In genomic region chr5:72505740-72506139, GRCm38 (mm10) we compare ENCODE assay signal across 9 mouse cellular contexts. TPM values are rescaled to one million over a fixed set of nuclear protein-coding genes. Genes with fewer than 3 reads are reported as not detected.
A peak's percentile ranks its signal among the peaks of the same experiment; 100 is the strongest.
DNase-seq lines count a peak whose midpoint lies in the region; ATAC-seq and TF ChIP-seq lines count a peak whose summit lies in the region.
"Had no signal": no experiment of that assay in that cellular context is flagged by ENCODE, and none has a peak within 500 bp of the region (broad histone marks: within the 10 kb centered on the region; RNA-seq: fewer than 3 reads in every experiment).

No protein-coding gene starts in this region.

- peak; percentile 14 for DNase-seq in CD4-positive, CD25-positive, alpha-beta regulatory T cell, adult 2 months (ENCODE audit: low read depth, low spot score)
- peak; percentile 72 for DNase-seq in kidney, postnatal 0 days (ENCODE audit: low spot score)
- DNase-seq in kidney, postnatal 4 days: no peak
- DNase-seq in NIH3T3 (ENCODE audit: low read depth): peak; percentile 54
- DNase-seq in lung, postnatal 25 days (ENCODE audit: low spot score): peak; percentile 10
- no peak for DNase-seq in yolk sac, embryonic 10.5 days (ENCODE audit: low spot score)

- peaks cover 19% of the 10 kb centered on the region for H3K27me3 ChIP-seq in kidney, postnatal 0 days (ENCODE audit: insufficient read depth, low read length)

- H3K27ac ChIP-seq in kidney, postnatal 0 days: no peak overlapping the region
- H3K27ac ChIP-seq: embryonic facial prominence, embryonic 15.5 days had no signal

- no peak overlapping the region for H3K9ac ChIP-seq in kidney, postnatal 0 days (ENCODE audit: low read depth, low read length)
- H3K9ac ChIP-seq: embryonic facial prominence, embryonic 15.5 days had no signal

- peak; percentile 75 for TF ChIP-seq CTCF in kidney, postnatal 0 days (IDR thresholded peaks at IDR 0.05; ENCODE audit: low read depth)

- no peak overlapping the region for H3K4me3 ChIP-seq in kidney, postnatal 0 days (replicated peaks; ENCODE audit: low read depth, low read length)
- H3K4me3 ChIP-seq: embryonic facial prominence, embryonic 15.5 days had no signal

- no peaks in the 10 kb centered on the region for H3K36me3 ChIP-seq in kidney, postnatal 0 days (ENCODE audit: insufficient read depth, low read length)
- H3K36me3 ChIP-seq: embryonic facial prominence, embryonic 15.5 days had no signal

- H3K4me1 ChIP-seq in kidney, postnatal 0 days (replicated peaks; ENCODE audit: insufficient read depth, low read length): peaks cover 14% of the 10 kb centered on the region

- no peaks in the 10 kb centered on the region for H3K9me3 ChIP-seq in kidney, postnatal 0 days (replicated peaks; ENCODE audit: low read length)
- H3K9me3 ChIP-seq: embryonic facial prominence, embryonic 15.5 days had no signal

- no peak for ATAC-seq in CD4-positive, CD25-positive, alpha-beta regulatory T cell, adult 4 months
- 0 out of 2 replicates have a peak, but pooled peaks have one; percentile 35 for ATAC-seq in kidney, postnatal 0 days (replicated peaks; ENCODE audit: low FRiP score, low read depth)
- no peak for ATAC-seq in inflammation-experienced regulatory T-cells, adult 6 months

- WGBS in kidney, postnatal 0 days: 75% methylated on average over 5 of the region's 5 CpGs

- H3K4me2 ChIP-seq in kidney, postnatal 0 days (ENCODE audit: low read length): no peak overlapping the region
- H3K4me2 ChIP-seq: embryonic facial prominence, embryonic 15.5 days had no signal

RNA-seq across cellular contexts. Expression of gene Corin, which starts 1.5 kb away (rescaled TPM):
- polyA plus RNA-seq in CD4-positive, CD25-positive, alpha-beta regulatory T cell, adult 4 months (2017; shearing (Covaris generic)): under 1 TPM in 1 of 2 experiments, not detected in 1; 0.09 TPM
- 14.2 and 14.3 TPM in 2 replicates for polyA plus RNA-seq in kidney, postnatal 0 days (2015; fragmentation: Nextera tagmentation; extraction: Ambion mirVana)
- under 1 TPM; 0.12 to 0.30 (median 0.16) TPM for polyA plus RNA-seq in inflammation-experienced regulatory T-cells, adult 6 months (2017; shearing (Covaris generic))

RNA-seq across cellular contexts. Expression of gene Nfxl1, which starts 53.7 kb away (rescaled TPM):
- polyA plus RNA-seq in CD4-positive, CD25-positive, alpha-beta regulatory T cell, adult 4 months (2017; shearing (Covaris generic)): 1 to 10 TPM; 2.6 to 2.7 TPM
- polyA plus RNA-seq in kidney, postnatal 0 days (2015; fragmentation: Nextera tagmentation; extraction: Ambion mirVana): 15.6 and 18.4 TPM in 2 replicates
- 1 to 10 TPM; 2.5 to 2.8 (median 2.8) TPM for polyA plus RNA-seq in inflammation-experienced regulatory T-cells, adult 6 months (2017; shearing (Covaris generic))

Comparison
In these comparisons a context has a peak if more than half of its experiments do, and no peak if none do; other contexts are left out.
1. DNase-seq: peak in CD4-positive, CD25-positive, alpha-beta regulatory T cell, adult 2 months (single experiment), kidney, postnatal 0 days (single experiment), NIH3T3 (single experiment) and lung, postnatal 25 days (single experiment); none in kidney, postnatal 4 days (0 of 2) and yolk sac, embryonic 10.5 days (single experiment).
2. RNA of gene Corin, which starts 1.5 kb away (polyA plus RNA-seq): 14.2 to 14.3 TPM in kidney, postnatal 0 days; 0.12 to 0.30 TPM in inflammation-experienced regulatory T-cells, adult 6 months and 0.09 TPM in CD4-positive, CD25-positive, alpha-beta regulatory T cell, adult 4 months; every median in the first group is over 10 times any median in the second.